Mouse (Mus musculus): ENCODE measurements around the gene Krtap6-1. TPM values are rescaled to one million over a fixed set of nuclear protein-coding genes. Genes with fewer than 3 reads are reported as not detected.
"Not testable (repeated sequence)": the region's sequence is repeated elsewhere in the genome, so short reads cannot be mapped to it uniquely, and the experiment has no call there.

Gene Krtap6-1
- total RNA-seq (2021) = not detected

- DNase-seq (ENCODE audit: extremely low spot score in 1 of 2, low spot score in 2 of 2); intact Hi-C loops (cut with DNase I): not testable (repeated sequence)
Observed at GRCm38 (mm10) chr16:89031399-89031798, at the start of gene Krtap6-1. Gene Krtap6-1, plus strand, starts transcription at chr16:89031699.

- DNase-seq (ENCODE audit: extremely low spot score in 1 of 2, low spot score in 2 of 2) = no peak
- intact Hi-C loops (cut with DNase I) = no loop called here
Observed at GRCm38 (mm10) chr16:89010659-89011058, 20.8 kb upstream of the Krtap6-1 start, which contains the start of gene Krtap22-2. Gene Krtap22-2, minus strand, starts transcription at chr16:89010759.

GRCm38 (mm10) chr16:89013973-89014372 is 17.5 kb upstream of the Krtap6-1 start:
- no peak for DNase-seq (ENCODE audit: extremely low spot score in 1 of 2, low spot score in 2 of 2)
- intact Hi-C loops (cut with DNase I) = no loop called here

- intact Hi-C loops (cut with DNase I) = not testable (repeated sequence)
Observed at GRCm38 (mm10) chr16:89014984-89015383, 16.5 kb upstream of the Krtap6-1 start, which contains the start of gene Gm10229. Gene Gm10229, plus strand, starts transcription at chr16:89015284.

GRCm38 (mm10) chr16:89041372-89041771 is 9.9 kb downstream of the Krtap6-1 start, which contains the start of gene Gm10228:
Gene Gm10228, minus strand, starts transcription at chr16:89041472.
- intact Hi-C loops (cut with DNase I); DNase-seq (ENCODE audit: extremely low spot score in 1 of 2, low spot score in 2 of 2): not testable (repeated sequence)

More at GRCm38 (mm10) chr16:89014984-89015383, 16.5 kb upstream of the Krtap6-1 start, which contains the start of gene Gm10229:
- DNase-seq (ENCODE audit: extremely low spot score in 1 of 2, low spot score in 2 of 2) = not testable (repeated sequence)

- intact Hi-C loops (cut with DNase I) = no loop called here
- DNase-seq (ENCODE audit: extremely low spot score in 1 of 2, low spot score in 2 of 2) = no peak
Observed at GRCm38 (mm10) chr16:89047783-89048182, 16.3 kb downstream of the Krtap6-1 start, which contains the start of gene Krtap6-5. Gene Krtap6-5, minus strand, starts transcription at chr16:89047883.

- DNase-seq (ENCODE audit: extremely low spot score in 1 of 2, low spot score in 2 of 2); intact Hi-C loops (cut with DNase I): not testable (repeated sequence)
Observed at GRCm38 (mm10) chr16:89063902-89064301, 32.4 kb downstream of the Krtap6-1 start, which contains the start of gene 1110025L11Rik. Gene 1110025L11Rik, minus strand, starts transcription at chr16:89064002.

- intact Hi-C loops (cut with DNase I); DNase-seq (ENCODE audit: extremely low spot score in 1 of 2, low spot score in 2 of 2): not testable (repeated sequence)
Observed at GRCm38 (mm10) chr16:89071041-89071440, 39.5 kb downstream of the Krtap6-1 start.

Other genes with a start within 250 kb of the Krtap6-1 start
- gene Gm20741, start 219.5 kb upstream of the Krtap6-1 start, total RNA-seq (2021) = not detected
- not detected for gene Krtap15, start 211.5 kb upstream of the Krtap6-1 start, total RNA-seq (2021)
- gene Krtap14, start 205.6 kb upstream of the Krtap6-1 start, total RNA-seq (2021) = not detected
- gene Krtap19-1, start 162.3 kb upstream of the Krtap6-1 start, total RNA-seq (2021) = not detected
- not detected for gene Krtap19-2, start 157.4 kb upstream of the Krtap6-1 start, total RNA-seq (2021)
- gene Krtap19-3, start 153.7 kb upstream of the Krtap6-1 start, total RNA-seq (2021) = not detected
- gene Krtap19-4, start 146.6 kb upstream of the Krtap6-1 start, total RNA-seq (2021) = not detected
- not detected for gene Krtap19-5, start 135.2 kb upstream of the Krtap6-1 start, total RNA-seq (2021)
- gene Krtap19-9b, start 99.4 kb upstream of the Krtap6-1 start, total RNA-seq (2021) = not detected
- not detected for gene Krtap16-3, start 68.8 kb upstream of the Krtap6-1 start, total RNA-seq (2021)
- gene Krtap22-2, start 20.9 kb upstream of the Krtap6-1 start, total RNA-seq (2021) = not detected
- not detected for gene Gm10229, start 16.4 kb upstream of the Krtap6-1 start, total RNA-seq (2021)
- gene Gm10228, start 9.8 kb downstream of the Krtap6-1 start, total RNA-seq (2021) = not detected
- not detected for gene Krtap6-5, start 16.2 kb downstream of the Krtap6-1 start, total RNA-seq (2021)
- gene 1110025L11Rik, start 32.3 kb downstream of the Krtap6-1 start, total RNA-seq (2021) = not detected
- not detected for gene Krtap6-3, start 52.3 kb downstream of the Krtap6-1 start, total RNA-seq (2021)
- gene Gm6358, start 109.2 kb downstream of the Krtap6-1 start, total RNA-seq (2021) = not detected
- not detected for gene Gm10061, start 119.4 kb downstream of the Krtap6-1 start, total RNA-seq (2021)
- not detected for gene Gm9789, start 126.3 kb downstream of the Krtap6-1 start, total RNA-seq (2021)
- gene Gm7735, start 137.8 kb downstream of the Krtap6-1 start, total RNA-seq (2021) = not detected
- not detected for gene 1110057P08Rik, start 143.0 kb downstream of the Krtap6-1 start, total RNA-seq (2021)
- gene Krtap20-2, start 174.2 kb downstream of the Krtap6-1 start, total RNA-seq (2021) = not detected

Measured in left cerebral cortex, postnatal 10 days (tissue).